Mouse (Mus musculus) kidney, adult 2 months (tissue): Measurements from ENCODE around the gene Pak7.

Experiments
- CTCF ChIP-seq: fragments of 200-500 bp; conservative IDR thresholded peaks from 2 replicates; pipeline ENCODE4 v1.5.1; 2011; ENCODE audit warnings: low read depth, mild to moderate bottlenecking, control low read depth, low read length, moderate library complexity, mixed read lengths; ENCODE audit not compliant: insufficient read depth, insufficient read length
- POLR2A ChIP-seq: fragments of 200-500 bp; IDR thresholded peaks from one replicate; pipeline ENCODE4 v1.6.1; 2011; ENCODE audit warnings: low read depth, low read length, control low read depth

- TF ChIP-seq CTCF (no peak), POLR2A (no peak)
Observed at GRCm38 (mm10) chr2:136402587-136402986, 14.8 kb upstream of the Pak7 start.
